Mouse (Mus musculus) cerebellum, adult 9-10 months (tissue): ENCODE results near the gene Pif1.

Experiments used
- DNase-seq: peaks from one replicate; pipeline ENCODE4 v3.0.0; 2022

Pif1 gene

GRCm38 (mm10) chr9:65641446-65642052 lies 54.6 kb downstream of the Pif1 start:
- DNase-seq = no peak

DNA sequence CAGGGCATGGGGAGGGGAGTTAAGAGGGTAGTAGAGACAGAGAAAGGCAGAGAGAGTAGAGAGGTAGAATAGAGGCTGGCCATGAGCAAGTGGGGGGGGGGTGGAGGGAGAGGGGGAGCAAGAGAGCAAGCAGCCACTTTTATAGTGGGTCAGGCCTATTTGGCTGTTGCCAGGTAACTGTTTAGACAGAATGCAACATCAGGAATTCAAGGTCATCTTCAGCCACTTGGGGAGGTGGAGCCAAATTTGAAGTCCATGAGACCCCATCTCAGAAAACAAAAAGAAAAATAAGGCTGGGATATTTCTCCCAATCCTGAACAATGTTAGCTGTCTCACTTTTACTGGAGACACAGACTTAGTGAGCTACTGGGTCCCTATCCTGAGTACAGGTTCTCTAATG lies 55.6 kb downstream of the Pif1 start:
- no peak for DNase-seq

DNA sequence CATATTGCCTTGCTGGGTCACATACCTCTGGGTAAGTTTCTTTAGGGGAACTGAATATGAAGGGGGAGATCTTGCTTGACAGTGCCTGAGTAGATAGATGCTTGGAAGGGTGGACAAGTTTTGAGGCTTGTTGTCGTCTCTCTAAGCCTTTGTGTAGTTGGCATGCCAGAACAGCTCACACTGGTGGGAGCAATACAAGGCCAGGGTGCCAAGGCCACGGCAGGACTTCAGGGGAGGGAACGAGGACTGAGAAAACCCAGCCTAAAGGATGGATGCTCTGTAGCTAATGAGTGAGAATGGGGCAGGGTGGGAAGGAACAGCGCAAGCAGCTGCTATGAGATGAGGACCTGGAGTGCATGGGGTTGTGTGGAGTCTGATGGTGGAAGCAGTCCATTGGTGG lies 58.0 kb downstream of the Pif1 start:
- DNase-seq = no peak
